Mouse (Mus musculus) E14TG2a.4 (cell line): ENCODE results near the gene Stxbp6.

Experiments
- CTCF ChIP-seq: conservative IDR thresholded peaks from 2 replicates; pipeline ENCODE4 v1.5.1; 2014; ENCODE audit warnings: low read length
- NANOG ChIP-seq: IDR thresholded peaks from 2 replicates; pipeline ENCODE4 v1.6.1; 2014; ENCODE audit warnings: borderline replicate concordance, low read length, mixed read lengths
- POU5F1 ChIP-seq: IDR thresholded peaks from 2 replicates; pipeline ENCODE4 v1.6.1; 2014; ENCODE audit warnings: low read length, borderline replicate concordance

DNA sequence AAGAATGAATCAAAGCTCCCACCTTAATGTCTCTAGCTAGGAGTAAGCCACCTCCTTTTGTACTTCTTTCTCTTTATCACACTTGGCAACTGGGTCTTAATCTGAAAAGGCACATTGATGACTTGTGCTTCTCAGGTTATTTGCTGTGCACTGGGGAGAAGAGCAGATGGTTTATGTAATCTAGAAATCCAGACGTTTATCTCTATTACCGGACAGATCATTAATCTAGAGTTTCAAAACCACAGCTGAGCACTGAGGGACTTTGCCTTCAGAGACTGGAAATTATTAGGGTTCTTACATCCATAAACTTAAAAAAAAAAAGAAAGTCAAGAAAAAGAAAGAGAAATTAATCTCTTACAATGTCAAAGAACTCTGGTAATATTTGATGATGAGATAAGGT, 262.6 kb downstream of the Stxbp6 start:
- TF ChIP-seq CTCF (no peak), POU5F1 (no peak), NANOG (no peak)
